Mouse (Mus musculus) frontal cortex, postnatal 25 days (tissue): Measurements from ENCODE around the gene Agpat2.

Experiments
- DNase-seq, 2 experiments: peaks; one replicate each; pipeline ENCODE4 v3.0.0; 2022; ENCODE audit warnings: low spot score in 2 of 2

The Agpat2 gene

GRCm38 (mm10) chr2:26595725-26596435, 8.3 kb downstream of the Agpat2 start:
- DNase-seq, result no peak

- no peak for DNase-seq
Measured at GRCm38 (mm10) chr2:26594934-26595724, 9.1 kb downstream of the Agpat2 start.

GRCm38 (mm10) chr2:26594461-26594933, 9.7 kb downstream of the Agpat2 start:
- DNase-seq, result no peak

GRCm38 (mm10) chr2:26594022-26594346, 10.2 kb downstream of the Agpat2 start:
- no peak for DNase-seq

GRCm38 (mm10) chr2:26593211-26594021, 10.8 kb downstream of the Agpat2 start:
- no peak for DNase-seq

- no peak for DNase-seq
Measured at GRCm38 (mm10) chr2:26591416-26591815, 12.8 kb downstream of the Agpat2 start.

- no peak for DNase-seq
Measured at GRCm38 (mm10) chr2:26590962-26591361, 13.3 kb downstream of the Agpat2 start.

GRCm38 (mm10) chr2:26590282-26590681, 13.9 kb downstream of the Agpat2 start:
- no peak for DNase-seq

- DNase-seq, result no peak
Measured at GRCm38 (mm10) chr2:26589284-26589683, 14.9 kb downstream of the Agpat2 start.

GRCm38 (mm10) chr2:26588573-26588972, 15.6 kb downstream of the Agpat2 start:
- DNase-seq, result no peak

- no peak for DNase-seq
Measured at GRCm38 (mm10) chr2:26587044-26587405, 17.2 kb downstream of the Agpat2 start.

GRCm38 (mm10) chr2:26586294-26587043, 17.7 kb downstream of the Agpat2 start, which contains the start of gene Gm20532:
TSS of gene Gm20532 (plus strand) at chr2:26586639.
- peak; percentile 56 to 57 for DNase-seq

GRCm38 (mm10) chr2:26585713-26586112, 18.5 kb downstream of the Agpat2 start:
- no peak for DNase-seq

- no peak for DNase-seq
Measured at GRCm38 (mm10) chr2:26583640-26584039, 20.6 kb downstream of the Agpat2 start.

- DNase-seq, result no peak
Measured at GRCm38 (mm10) chr2:26582741-26583140, 21.5 kb downstream of the Agpat2 start.

GRCm38 (mm10) chr2:26582203-26582602, 22.0 kb downstream of the Agpat2 start:
- no peak for DNase-seq

- DNase-seq, result no peak
Measured at GRCm38 (mm10) chr2:26580751-26581150, 23.5 kb downstream of the Agpat2 start.

- no peak for DNase-seq
Measured at GRCm38 (mm10) chr2:26579714-26580113, 24.5 kb downstream of the Agpat2 start, which contains the start of gene Egfl7. TSS of gene Egfl7 (plus strand) at chr2:26580014.

GRCm38 (mm10) chr2:26578369-26578768, 25.8 kb downstream of the Agpat2 start:
- DNase-seq, result no peak

- DNase-seq, result no peak
Measured at GRCm38 (mm10) chr2:26576462-26576861, 27.8 kb downstream of the Agpat2 start.

GRCm38 (mm10) chr2:26575865-26576264, 28.4 kb downstream of the Agpat2 start:
- DNase-seq, result no peak
